Mouse (Mus musculus) 3134 (cell line): Measurements from ENCODE around the gene Ankrd40.

Experiments
- DNase-seq: peaks from one replicate; pipeline ENCODE4 v3.0.0-alpha.2; 2011; ENCODE audit warnings: low spot score; ENCODE audit not compliant: insufficient read length; ENCODE audit errors: extremely low read depth

Gene Ankrd40

DNA sequence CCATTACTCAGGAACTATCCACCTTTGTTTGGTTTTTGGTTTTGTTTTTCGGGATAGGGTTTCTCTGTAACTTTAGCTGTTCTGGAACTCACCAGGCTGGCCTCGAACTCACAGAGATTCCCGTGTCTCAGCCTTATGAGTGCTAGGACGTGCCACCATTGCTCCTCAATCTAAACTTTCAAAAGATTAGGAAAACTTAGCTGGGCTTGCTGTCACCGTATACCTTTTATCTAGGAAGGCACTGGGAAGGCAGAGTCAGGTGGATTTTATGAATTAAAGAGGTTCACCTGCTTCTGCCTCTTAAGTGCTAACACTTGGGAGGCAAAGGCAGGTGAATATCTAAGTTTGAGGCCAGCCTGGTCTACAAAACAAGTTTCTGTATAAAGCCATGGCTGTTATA lies 5.2 kb upstream of the Ankrd40 start:
- no peak for DNase-seq

DNA sequence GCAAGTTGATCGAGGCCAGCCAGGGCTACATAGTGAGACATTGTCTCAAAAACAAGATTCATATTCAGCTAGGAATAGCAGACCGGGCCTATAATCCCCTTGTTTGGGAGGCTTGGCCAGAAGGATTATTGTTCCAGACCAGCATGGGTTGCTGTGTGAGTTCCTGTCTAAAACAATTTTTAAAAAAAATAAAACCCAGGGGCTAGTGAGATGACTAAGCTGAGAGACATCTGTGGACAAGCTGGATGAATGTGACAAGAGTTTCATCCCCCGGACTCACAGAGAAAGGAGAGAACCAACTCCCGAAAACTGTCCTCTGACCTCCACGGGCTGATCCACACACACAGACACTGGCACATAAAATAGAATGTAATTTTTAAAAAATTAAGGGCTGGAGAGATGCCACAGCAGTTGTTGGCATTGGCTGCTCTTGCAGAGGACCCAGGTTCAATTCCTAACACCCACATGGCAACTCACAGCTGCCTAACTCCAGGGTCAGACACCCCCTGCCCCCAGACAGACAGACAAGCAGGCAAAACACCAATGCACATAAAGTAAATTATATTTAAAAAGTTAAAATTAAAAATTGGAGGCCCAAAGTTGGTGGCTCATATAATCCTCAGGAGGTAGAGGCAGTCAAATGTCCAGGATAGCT lies 4.4 kb upstream of the Ankrd40 start:
- DNase-seq = peak; percentile 47

DNA sequence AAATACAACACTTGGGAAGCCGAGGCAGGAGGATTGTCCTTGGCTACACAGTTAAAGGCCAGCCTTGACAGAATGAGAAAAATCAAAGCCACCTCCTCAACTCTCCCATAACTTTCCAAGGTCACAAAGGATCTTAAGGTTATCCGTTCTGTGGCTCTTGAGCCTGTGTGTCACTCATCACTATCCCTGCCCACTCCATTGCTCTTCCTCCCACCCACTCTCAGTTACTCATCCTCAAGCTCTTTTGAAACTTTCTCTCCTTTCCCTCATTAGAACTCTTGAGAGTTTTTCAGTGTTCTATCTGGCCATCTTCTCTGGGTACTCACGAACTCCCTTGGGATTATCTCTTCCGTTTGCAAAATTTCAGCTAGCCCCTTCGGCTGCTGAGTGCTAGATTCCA lies 3.2 kb upstream of the Ankrd40 start:
- DNase-seq = no peak

DNA sequence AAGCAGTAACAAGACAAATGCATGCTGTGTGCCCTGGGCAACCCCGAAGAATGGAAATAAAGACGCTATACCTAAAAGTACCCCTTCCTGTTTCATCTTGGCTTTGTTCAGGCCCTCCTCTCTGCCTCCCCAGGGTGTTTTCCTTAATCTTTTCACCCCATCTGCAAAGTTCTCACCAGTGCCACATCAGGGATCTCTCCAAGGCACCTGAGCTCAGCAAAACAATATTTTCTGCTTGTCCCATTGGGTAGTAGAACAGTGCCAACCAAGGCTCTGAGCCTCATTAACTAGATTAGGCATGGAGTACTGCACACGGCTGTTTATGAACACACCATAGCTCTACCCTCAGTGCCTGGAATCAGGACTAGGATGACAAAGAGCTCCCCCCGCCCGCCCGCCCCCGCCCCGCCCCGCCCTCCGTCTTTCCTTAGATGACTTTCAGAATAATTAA lies 815 bp upstream of the Ankrd40 start:
- DNase-seq = no peak

DNA sequence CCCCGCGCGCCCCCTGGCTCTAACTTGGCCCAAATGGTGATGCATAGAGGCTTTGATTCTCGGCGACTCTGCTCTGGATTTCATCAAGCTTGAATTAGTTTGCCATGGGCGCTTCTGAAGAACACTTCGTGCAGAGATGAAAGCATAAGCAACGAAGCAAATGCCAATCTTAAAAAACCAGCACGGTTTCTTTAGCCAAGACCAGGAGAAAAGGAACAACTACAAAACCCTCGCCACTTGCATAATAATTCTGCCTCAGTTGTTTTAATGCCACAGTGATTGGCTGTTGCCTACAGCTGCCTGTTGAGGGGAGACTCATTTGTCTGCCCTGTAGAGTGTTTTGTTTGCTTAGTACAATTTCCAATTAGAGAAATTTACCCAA lies 834 bp downstream of the Ankrd40 start:
- no peak for DNase-seq

DNA sequence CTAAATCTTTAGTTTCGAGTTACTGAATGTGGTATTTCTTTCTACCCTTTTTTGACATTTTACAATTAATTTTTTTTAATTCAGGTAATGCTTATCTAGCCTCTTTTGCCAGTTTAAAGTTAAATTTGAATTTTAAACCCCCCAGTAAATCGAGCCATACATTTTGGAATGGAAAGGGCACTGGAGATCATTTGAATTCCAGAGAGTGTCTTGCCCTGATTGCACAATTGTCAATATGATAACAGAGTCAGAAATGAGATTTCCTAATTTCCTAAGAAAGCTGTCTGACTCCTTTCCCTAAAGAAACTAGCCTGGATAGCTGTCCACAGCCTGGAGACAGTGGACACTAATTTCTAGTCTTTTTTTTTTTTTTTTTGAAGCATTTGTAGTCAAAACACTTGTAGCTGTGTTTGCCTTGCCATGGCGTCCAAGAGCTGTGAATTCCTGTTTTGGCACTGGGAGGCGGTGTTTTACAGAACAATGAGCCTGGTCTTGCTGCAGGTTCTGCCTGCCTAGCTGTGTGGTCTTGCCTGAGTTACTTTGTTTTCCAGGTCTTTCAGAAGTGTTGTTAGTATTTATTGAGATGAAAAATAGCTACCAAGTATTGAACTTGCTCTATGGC lies 1.6 kb downstream of the Ankrd40 start:
- no peak for DNase-seq

DNA sequence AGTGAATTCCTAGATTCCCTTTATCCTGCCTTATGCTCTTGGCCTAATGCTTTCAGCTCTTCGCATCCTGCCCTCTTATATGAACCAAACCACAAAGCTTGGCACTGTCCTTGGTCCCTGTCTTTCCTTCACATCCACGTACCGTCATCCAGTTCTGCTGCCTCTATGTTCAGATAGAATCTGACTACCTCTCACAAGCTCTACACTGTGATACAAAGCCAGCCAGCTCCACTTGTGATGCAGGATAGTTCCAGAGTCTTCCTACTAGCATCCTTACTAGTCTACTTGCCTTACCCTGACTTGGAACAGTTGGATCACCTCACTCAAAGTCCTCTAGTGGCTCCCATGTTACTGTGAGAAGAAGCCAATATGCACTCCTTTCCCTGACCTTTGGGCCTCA lies 2.4 kb downstream of the Ankrd40 start:
- DNase-seq = no peak

DNA sequence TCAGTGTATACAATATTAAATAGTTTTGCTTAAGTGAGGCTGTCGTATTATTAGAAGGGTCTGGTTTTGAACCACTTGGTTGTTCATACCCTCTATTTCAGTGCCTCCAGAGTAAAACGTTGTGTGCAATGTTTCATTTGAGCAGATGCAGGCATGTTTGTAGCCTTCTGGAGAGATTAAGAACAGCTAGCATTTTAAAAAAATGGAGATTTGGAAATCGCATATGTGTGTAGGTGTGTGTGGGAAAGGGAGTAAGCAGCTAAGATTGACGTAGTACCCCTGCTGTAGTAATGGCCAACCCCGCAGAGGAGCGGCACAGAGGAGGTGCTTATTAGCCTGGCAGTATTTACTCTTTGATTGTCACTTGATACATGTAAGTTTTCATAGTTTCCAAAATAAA lies 4.9 kb downstream of the Ankrd40 start:
- no peak for DNase-seq

DNA sequence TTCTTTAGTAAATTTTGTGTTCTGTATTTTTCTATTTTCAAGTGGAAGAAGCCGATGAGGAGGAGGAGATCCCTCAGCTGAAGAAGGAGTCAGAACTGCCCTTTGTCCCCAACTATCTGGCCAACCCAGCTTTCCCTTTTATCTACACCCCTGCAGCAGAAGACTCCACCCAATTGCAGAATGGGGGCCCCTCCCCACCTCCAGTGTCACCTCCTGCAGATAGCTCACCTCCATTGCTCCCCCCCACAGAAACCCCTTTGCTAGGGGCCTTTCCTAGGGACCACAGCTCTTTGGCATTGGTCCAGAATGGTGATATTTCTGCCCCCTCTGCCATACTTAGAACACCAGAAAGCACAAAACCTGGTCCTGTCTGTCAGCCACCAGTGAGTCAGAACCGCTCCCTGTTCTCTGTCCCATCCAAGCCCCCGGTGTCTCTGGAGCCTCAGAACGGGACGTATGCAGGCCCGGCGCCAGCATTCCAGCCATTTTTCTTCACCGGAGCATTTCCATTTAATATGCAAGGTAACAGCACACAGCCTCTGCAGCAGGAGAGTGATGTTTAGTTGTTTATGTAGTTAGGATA lies 6.7 kb downstream of the Ankrd40 start:
- DNase-seq = no peak

DNA sequence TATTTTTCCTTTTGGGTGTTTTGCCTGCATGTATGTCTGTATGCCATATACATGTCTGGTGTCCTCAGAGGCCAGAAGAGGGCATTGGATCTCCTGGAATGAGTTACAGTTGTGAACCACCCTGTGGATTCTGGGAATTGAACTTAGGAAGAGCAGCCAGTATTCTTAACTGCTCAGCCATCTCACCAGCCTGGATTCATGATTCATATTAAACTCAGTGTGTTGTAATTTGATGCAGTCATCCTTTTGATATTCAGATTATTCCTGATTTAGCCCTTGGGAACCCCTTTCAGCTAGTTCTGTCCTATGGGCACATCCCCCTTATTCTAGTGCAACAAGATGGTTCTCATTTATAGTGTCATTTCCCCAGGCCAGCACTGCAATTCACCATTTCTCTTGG lies 8.8 kb downstream of the Ankrd40 start:
- no peak for DNase-seq

DNA sequence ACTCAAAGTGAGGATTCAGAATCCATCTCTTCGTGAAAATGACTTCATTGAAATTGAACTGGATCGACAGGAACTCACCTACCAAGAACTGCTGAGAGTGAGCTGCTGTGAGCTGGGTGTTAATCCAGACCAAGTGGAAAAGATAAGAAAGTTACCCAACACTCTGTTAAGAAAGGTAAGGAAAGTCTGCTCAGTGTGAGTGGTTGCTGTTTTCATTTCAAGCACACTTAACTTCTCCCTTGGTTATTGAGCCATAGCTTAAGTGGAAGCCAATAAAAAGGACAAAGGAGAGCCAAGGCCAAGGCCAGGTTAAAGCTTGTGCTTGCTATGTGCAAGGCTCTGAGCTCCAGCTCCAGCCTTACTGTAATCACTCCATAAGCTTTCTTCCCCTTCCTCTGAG lies 10.5 kb downstream of the Ankrd40 start:
- no peak for DNase-seq

DNA sequence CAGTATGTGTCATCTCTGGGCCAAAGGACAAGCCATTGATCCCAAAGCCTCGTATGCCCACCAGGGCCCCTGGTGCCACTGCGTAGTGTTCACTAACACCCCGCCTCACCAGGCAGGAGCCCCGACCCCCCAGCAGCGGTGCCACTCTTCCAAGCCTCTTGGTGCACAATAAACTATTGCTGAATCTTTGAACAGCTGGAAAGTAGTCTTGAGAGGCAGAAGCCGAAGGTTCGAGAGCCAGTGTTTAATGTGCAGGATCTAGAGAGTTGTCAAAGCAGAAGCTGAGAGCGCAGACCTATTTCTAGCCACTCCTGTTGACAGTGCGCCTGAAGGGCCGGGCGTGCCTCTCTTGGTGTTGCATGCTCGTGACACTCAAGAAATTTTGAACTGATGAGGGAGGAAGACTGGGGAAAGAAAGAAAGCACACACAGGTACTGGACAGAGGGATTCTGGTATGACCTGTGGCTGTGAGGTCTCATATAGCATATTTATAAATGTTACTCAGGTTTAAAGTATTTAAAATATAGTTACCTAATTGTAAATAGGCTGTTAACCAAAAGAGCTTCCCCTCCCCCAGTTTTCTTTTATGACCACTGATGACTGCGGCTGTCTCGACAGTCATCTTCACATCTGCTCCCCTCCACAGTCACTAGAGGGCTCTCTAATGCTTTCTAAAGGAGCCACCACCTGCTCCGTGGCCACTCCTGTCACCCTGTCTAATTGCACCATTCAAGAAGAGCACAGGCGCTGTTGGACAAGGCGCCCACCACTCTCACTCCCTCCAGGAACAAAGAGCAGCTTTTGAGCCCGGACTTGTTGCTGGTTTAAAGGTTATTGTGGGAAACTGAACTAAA lies 12.2 kb downstream of the Ankrd40 start:
- DNase-seq = no peak

DNA sequence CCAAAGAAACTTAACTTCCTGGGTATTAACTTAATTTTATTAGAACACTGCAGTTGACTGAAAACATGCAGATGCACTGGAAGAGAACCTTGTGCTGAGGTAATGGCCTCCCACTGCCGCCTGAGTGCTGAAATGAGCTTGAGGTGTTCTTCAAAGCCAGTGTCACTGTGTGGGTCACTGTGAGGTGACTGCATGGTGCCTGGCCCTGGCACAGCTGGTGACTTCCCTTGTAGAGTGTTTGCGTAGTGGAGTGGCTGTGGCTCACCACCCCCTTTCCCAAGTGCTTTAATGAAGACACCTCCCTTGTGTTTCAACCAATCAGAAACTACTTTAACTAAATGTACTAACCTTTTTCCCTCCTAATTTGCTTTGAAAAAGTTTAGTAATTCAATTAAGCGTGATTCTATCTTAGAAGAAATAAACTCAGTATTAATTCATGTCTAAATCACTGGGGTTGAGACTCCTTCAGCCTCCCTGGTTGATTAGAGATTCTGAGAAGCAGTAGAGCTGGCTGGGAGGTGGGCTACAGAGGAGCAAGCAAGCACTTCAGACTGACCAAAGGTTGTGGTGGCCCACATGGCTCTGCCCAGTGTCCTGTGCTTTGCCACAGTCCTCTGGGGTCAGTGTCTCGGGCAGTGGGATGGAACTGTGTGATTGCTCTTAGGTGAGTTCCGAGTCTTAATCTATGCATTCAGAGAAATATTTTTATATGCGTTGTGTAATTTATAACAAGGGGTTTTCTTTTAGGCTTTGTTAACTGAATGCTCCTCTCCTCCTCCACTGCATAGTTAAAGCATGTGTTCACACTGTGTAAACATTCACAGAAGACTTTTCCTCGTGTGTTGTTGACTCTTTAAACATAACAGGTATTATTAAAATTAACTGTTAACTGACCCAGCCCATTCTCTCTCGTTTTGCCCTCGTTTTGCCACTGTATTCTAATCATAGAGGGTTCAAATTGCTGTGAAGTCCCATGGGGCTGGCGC lies 13.4 kb downstream of the Ankrd40 start:
- no peak for DNase-seq

DNA sequence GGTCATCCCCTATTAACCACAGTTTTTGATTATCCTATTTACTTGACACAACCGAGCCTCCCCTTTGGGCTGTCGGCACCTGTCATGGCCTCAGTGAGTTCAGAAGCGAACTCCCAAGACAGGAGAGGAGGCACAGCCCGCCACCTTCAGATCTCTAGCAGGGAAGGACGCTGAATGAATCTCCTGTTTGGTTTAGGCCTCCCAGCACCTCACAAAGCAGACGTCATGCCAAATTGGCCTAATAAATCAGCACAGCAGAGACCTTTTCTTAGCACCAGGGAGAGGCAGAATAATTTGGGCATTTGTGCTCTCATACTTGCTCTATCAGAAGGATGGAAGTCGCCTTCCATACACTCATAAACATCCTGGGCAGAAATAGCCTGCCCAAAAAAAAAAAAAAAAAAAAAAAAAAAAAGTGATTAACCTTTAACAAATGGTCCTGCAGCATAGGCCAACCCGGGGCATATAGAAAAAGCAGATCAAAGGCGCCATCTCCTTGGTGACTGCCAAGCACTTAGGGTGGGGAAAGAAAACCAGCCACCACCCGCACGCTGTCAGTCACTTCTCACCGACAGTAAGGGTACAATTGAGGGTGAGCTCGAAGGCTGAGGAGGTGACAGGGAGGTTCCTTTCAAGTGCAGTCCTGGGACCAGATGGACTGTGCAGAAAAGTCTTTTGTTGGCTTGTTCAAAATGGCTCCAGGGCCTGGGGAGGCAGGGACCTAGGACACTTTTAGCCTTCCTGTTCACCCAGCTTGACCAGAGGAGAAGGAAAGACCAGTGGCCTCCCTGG lies 14.5 kb downstream of the Ankrd40 start:
- DNase-seq = no peak

DNA sequence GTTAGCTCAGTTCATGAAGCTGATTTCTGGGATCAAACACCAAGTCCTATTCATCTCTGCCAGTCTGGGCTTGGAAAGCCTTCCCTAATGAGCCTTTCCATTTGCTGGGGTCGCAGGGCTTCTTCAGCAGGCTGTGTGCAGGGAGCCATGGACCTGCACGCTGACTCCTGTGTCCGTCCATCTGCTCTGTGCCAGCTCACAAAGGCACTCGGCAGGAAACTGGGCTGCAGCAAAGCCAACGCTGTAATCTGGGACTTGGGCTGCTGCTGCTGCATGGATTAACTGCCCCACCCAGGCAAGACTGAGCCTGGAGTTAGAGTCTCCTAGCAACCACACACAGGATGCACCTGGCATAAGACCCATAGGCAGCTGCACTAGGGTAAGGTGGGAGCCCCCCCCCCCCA lies 16.2 kb downstream of the Ankrd40 start:
- no peak for DNase-seq

DNA sequence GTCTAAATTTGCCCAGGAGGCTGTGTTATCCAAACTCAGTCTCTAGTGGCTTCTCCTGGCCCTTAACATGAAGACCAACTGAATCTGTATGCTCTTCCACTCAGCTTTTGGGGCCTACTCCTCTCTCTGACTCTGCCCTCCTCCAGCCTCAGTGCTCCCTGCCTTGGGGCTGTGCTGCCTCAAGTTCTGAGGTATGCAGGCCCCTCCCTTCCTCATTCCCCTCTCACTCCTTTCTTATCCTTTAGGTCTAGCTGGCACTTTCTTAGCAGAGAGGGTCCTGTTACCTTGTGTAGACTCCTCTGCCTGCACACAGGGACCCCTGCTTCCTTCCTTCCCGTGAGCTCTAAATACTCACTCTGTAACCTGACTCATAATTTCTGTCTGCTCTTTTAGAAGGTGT lies 16.7 kb downstream of the Ankrd40 start:
- no peak for DNase-seq

DNA sequence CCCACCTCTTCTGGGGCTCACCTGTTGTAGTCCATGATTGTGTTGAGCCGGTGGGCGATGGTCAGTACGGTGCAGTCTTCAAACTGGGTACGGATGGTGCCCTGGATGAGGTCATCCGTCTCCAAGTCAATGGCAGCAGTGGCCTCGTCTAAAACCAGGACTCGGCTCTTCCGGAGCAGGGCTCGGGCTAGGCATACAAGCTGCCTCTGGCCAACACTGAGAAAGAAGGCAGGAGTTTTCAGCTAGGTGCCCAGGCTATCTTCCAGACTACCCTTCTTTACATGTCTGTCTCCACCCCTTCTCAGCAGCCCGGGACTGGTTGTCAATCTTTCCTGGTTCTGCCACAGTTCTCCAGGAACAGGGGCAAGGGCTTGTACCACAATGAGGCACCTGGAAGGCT lies 18.1 kb downstream of the Ankrd40 start:
- no peak for DNase-seq

DNA sequence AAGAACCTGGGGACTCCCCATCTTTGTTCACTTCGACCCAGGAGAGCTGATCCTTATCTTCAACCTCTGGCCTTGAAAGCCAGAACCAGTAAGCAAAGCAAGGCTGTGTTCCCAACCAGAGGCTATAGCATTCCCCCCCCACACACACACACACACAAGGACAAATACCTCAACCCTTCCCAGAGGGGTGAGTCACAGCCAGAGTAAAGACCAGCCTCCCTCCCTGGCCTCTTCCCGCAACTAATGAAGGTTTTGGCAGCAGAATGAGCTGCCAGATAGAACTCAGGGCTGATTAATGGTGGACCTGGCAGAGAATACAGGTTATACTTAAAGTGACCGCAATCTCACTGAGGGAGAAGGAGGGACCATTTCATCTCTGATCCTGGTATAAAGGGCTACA lies 18.8 kb downstream of the Ankrd40 start:
- DNase-seq = peak; percentile 72

DNA sequence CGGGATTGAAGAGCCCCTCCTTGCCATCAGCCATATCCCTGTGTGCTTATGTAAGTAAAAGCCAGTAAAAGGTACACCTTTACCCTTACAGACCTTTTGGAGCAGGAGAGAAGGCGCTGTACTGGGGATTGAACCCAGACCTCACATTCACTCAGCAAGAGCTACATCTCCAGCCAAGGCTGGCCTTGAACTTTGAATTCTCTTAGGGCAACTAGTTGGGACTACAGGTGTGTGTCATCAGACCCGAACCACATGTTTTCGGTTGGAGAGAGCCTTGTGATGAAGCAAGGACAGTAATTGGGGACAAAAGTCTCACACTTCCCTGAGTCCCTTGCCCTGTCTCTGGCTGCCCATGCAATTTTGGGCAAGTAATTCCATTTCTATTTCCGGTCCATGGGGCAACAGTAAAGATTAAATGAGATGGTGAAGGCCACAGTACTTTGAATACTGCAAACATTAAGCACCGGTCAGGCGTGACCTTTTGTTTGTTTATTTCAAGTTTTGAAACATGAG lies 19.3 kb downstream of the Ankrd40 start:
- no peak for DNase-seq
